Mouse (Mus musculus) testis, adult 2 months (tissue): ENCODE results near the gene Gfm1. TPM values are rescaled to one million over a fixed set of nuclear protein-coding genes. Genes with fewer than 3 reads are reported as not detected.

Experiments
- H3K27ac ChIP-seq: fragments of 200-500 bp; 2 replicates; pipeline ENCODE4 v1.5.1; 2012; ENCODE audit warnings: low read depth, low read length; ENCODE audit not compliant: control insufficient read depth, insufficient read depth
- H3K27me3 ChIP-seq: fragments of 200-500 bp; 2 replicates; pipeline ENCODE4 v1.6.1; 2012; ENCODE audit warnings: mild to moderate bottlenecking, low read length, moderate library complexity; ENCODE audit not compliant: control insufficient read depth, insufficient read depth
- H3K36me3 ChIP-seq: fragments of 200-500 bp; 2 replicates; pipeline ENCODE4 v1.6.1; 2012; ENCODE audit warnings: mild to moderate bottlenecking, low read length; ENCODE audit not compliant: control insufficient read depth, insufficient read depth
- H3K4me1 ChIP-seq: fragments of 200-500 bp; 2 replicates; pipeline ENCODE4 v1.6.1; 2012; ENCODE audit warnings: low read length; ENCODE audit not compliant: control insufficient read depth, insufficient read depth
- H3K4me3 ChIP-seq: fragments of 200-500 bp; 2 replicates; pipeline ENCODE4 v1.5.1; 2012; ENCODE audit warnings: low read depth, mild to moderate bottlenecking, low read length, moderate library complexity, mixed read lengths; ENCODE audit not compliant: control insufficient read depth
- CTCF ChIP-seq: fragments of 200-500 bp; IDR thresholded peaks from 2 replicates; pipeline ENCODE4 v1.5.1; 2012; ENCODE audit warnings: low read depth, mild to moderate bottlenecking, inconsistent platforms, low read length, moderate library complexity; ENCODE audit not compliant: control insufficient read depth, insufficient read depth, insufficient replicate concordance
- POLR2A ChIP-seq: fragments of 200-500 bp; IDR thresholded peaks from 2 replicates; pipeline ENCODE4 v1.6.1; 2012; ENCODE audit warnings: low read depth, mild to moderate bottlenecking, inconsistent platforms, low read length, moderate library complexity; ENCODE audit not compliant: control insufficient read depth
- polyA plus RNA-seq: library from polyadenylated mRNA; depleted of rRNA; stranded (reverse); fragments of >200 nt; gene quantifications from 2 replicates; pipeline ENCODE4 v1.2.3, GENCODE M21; 2012; rRNA removed

Gene Gfm1
- 10.3 and 10.6 TPM in 2 replicates for polyA plus RNA-seq

DNA sequence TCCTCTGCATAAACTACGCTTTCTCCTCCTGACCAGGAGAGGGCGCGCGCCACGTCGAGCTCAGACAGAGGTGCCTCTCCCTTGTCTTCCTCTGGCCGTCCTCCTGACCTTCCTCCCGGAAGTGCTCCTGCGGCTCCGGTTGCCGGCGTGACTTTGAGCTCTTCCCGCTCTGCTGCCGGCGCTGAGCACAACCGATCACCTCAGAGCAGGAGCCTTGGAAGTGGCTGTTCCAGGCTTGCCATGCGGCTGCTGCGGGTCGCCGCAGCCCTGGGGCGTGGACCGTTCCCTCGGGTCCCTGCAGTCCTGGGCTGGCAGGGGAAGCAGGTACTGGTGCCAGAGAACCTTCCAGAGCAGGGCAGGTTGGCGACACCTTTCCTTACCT, at the start of gene Gfm1:
TSS of gene Gfm1 (plus strand) at position 98 of the 382 bp plus-strand sequence.
- H3K4me1 ChIP-seq, result peaks cover 5% of the 10 kb centered on the region
- H3K27me3 ChIP-seq, result no peaks in the 10 kb centered on the region
- TF ChIP-seq POLR2A (peak; percentile 63), CTCF (peak; percentile 93)
- H3K36me3 ChIP-seq, result no peaks in the 10 kb centered on the region
- H3K4me3 ChIP-seq, result peak within 1 kb of the TSS; percentile 86
- H3K27ac ChIP-seq, result no peak within 1 kb of the TSS

DNA sequence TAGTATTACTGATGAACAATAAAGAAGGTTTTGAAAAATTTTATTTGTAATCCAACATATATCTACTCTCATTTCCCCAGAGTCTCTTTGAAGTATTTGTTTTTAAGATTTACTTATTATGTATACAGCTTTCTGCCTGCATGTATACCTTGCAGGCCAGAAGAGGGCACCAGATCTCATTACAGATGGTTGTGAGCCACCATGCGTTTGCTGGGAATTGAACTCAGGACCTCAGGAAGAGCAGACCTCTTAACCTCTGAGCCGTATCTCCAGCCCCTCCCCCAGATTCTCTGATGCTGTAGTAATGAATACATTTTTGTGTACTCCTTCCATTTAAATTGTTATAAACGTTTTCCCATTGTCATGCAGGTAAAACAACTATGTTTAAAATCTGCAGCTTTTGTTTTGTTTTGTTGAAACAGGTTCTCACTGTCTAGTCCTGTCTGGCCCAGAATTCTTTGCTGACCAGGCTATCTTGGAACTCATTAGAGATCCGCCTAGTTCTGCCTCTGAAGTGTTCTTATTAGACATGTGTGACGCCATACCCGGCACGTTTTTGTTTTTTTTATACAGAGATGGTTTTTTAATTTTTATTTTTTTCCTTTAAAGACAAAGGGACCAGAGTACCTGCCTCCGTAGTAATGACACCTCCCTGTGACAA, 428 bp upstream of the Gfm1 start:
- no peaks in the 10 kb centered on the region for H3K27me3 ChIP-seq
- H3K36me3 ChIP-seq, result no peaks in the 10 kb centered on the region
- no peak overlapping the region for H3K27ac ChIP-seq
- H3K4me1 ChIP-seq, result peaks cover 5% of the 10 kb centered on the region
- TF ChIP-seq POLR2A, result no peak
- TF ChIP-seq CTCF, result no peak
- H3K4me3 ChIP-seq, result peak overlapping the region; percentile 86

DNA sequence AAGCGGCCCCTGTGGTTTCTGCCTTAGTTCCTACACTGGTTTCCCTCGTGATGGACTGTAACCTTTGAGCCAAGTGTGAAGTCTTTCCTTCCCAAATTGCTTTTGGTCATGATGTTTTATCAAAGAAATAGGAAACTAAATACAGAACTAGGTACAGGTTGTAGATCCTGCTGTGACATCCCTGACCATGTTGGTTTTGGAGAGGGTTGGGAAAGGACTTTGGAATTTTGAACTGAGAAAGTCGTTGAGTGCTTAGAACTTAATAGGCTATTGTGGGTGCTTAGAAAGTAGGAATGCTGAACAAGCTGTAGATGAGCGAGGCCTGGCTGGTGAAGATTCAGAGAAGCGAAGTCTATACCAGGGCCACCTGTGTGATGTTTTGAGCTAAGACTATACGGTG, 4.1 kb downstream of the Gfm1 start:
- H3K27me3 ChIP-seq, result no peaks in the 10 kb centered on the region
- TF ChIP-seq CTCF (no peak), POLR2A (no peak)
- peaks cover 1% of the 10 kb centered on the region; the same call in 1 of the 2 replicates for H3K36me3 ChIP-seq
- no peak overlapping the region for H3K27ac ChIP-seq
- peaks cover 5% of the 10 kb centered on the region for H3K4me1 ChIP-seq
- no peak overlapping the region for H3K4me3 ChIP-seq

DNA sequence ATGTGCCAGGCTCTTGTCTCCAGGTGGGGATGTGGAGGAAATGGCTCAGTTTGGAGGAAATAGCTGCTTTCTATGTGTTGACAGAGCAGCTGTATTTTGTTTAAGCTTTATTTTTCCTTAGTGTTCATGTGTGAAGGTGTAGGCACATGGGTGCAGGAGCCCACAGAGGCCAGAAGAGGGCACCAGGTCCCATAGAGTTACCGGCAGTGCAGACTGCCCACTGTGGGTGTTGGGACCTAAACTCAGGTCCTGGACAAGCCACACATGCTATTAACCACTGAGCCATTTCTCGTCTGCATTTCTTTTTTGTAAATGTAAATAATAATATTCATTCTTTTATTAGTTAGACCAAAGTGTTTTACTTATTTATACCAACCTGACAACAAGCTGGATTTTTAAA, 17.2 kb downstream of the Gfm1 start:
- no peaks in the 10 kb centered on the region for H3K27me3 ChIP-seq
- H3K36me3 ChIP-seq, result no peaks in the 10 kb centered on the region
- TF ChIP-seq CTCF (no peak), POLR2A (no peak)
- H3K27ac ChIP-seq, result no peak overlapping the region
- H3K4me3 ChIP-seq, result no peak overlapping the region
- H3K4me1 ChIP-seq, result no peaks in the 10 kb centered on the region

DNA sequence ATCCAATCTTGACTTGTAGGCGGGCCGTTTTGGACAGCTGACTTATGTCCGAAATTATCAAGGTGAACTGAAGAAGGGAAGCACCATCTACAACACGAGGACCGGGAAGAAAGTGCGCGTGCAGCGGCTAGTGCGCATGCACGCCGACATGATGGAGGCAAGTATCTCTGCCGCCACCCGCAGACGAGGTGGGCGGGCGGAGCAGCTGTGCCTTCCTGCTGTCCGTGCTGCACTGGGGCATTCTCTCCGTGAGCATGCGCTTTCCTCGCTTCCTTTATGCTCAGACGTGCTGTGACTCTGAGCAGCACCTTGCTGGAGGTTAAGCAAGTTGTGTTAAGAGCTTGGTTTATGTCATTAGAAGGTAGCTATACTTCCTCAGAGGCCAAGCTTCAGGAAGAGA, 19.8 kb downstream of the Gfm1 start:
- no peak for TF ChIP-seq POLR2A
- no peak for TF ChIP-seq CTCF
- Histone ChIP-seq H3K4me1 (no peaks in the 10 kb centered on the region), H3K4me3 (no peak overlapping the region), H3K27ac (no peak overlapping the region), H3K36me3 (peaks cover 1% of the 10 kb centered on the region; the same call in 1 of the 2 replicates), H3K27me3 (no peaks in the 10 kb centered on the region)

DNA sequence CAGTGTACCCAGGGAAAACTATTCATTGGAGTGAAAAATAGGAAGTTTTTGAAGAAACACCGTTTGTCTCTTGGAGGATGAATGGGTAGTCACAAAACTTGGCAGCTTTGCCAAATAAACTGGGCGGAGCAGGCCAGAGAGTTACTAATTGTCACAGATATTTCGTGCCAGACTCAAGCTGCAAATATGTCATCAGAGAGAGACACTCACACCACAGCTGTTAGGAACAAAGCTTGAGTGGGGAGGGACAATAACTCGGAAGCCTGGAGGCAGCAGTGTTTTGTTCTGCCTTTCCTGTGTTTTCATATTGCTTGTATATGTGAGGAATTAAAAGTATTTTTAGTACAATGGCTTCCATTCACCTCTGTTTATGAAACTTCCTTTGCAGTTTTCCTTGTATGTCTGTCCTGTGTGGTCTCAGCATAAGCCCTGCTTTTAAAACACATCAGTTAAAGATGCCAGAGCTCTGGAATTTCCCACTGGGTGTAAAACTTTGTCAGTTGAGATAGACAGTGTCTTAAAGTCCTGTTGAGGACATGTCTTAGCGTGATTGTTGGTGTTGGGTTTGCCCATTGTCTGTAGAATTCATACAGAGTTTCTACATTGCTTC, 20.8 kb downstream of the Gfm1 start:
- Histone ChIP-seq H3K4me1 (no peaks in the 10 kb centered on the region), H3K27me3 (no peaks in the 10 kb centered on the region), H3K4me3 (no peak overlapping the region), H3K27ac (no peak overlapping the region), H3K36me3 (peaks cover 1% of the 10 kb centered on the region; the same call in 1 of the 2 replicates)
- TF ChIP-seq POLR2A (no peak), CTCF (no peak)

DNA sequence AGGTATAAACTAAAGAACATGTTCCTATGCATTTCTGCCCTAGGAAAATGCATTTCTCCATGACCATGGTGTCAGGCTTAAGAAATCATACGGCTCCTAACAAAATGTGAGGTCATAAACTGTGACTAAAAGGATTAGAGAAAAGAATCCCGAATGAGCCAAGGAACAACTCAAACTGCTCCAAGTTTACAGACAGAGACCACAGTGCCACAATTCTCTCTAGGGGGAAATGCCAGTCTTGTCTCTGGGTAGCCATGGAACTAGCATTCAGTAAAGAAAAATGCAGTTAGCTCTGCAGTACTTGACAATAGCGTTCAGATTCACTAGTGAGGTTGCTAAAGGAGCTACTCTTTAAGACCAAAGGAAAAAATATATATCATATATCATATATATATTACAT, 30.0 kb downstream of the Gfm1 start:
- no peaks in the 10 kb centered on the region for H3K36me3 ChIP-seq
- TF ChIP-seq POLR2A (no peak), CTCF (no peak)
- no peaks in the 10 kb centered on the region for H3K27me3 ChIP-seq
- H3K4me3 ChIP-seq, result no peak overlapping the region
- H3K4me1 ChIP-seq, result peaks cover 11% of the 10 kb centered on the region
- no peak overlapping the region for H3K27ac ChIP-seq
